Mouse (Mus musculus): ENCODE results near the gene Tmc6. TPM values are rescaled to one million over a fixed set of nuclear protein-coding genes. Genes with fewer than 3 reads are reported as not detected.

The Tmc6 gene
- polyA plus RNA-seq, 1 experiment from 2014 or later, result 16.5 TPM

DNA sequence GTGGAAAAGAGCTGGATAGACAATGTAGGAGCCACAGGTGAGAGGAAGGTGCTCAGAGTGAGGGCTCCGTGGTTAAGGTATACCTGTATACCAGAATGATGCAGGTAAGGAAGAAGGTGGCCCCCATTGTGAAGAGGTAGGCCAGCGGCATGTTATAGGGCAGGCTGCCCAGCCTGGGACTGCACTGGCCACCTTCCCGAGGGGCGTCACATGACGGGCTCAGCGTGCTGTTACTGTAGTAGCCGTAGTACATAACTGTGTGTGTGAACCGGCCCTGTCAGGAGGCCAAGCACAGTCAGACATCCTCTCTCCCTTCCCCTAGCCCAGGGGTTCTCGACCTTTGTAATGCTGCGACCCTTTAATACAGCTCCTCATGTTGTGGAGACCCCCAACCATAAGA is 7.1 kb downstream of the Tmc6 start:
- WGBS, result 91% methylated on average over 9 of the region's 10 CpGs
- no peak overlapping the region for H3K27ac ChIP-seq (replicated peaks; ENCODE audit: low read depth, low read length)
- peaks cover 13% of the 10 kb centered on the region for H3K4me1 ChIP-seq (ENCODE audit: control insufficient read depth, insufficient read depth, low read length)
- H3K4me2 ChIP-seq (ENCODE audit: low read depth, low read length), result no peak overlapping the region
- H3K9ac ChIP-seq (ENCODE audit: low read depth, low read length), result no peak overlapping the region
- H3K9me3 ChIP-seq (ENCODE audit: control insufficient read depth, low read length), result no peaks in the 10 kb centered on the region
- H3K27me3 ChIP-seq (replicated peaks; ENCODE audit: control insufficient read depth, insufficient read depth, low read length), result no peaks in the 10 kb centered on the region
- H3K36me3 ChIP-seq (ENCODE audit: control insufficient read depth, insufficient read depth, low read length), result peaks cover 19% of the 10 kb centered on the region; the same call in 1 of the 2 replicates
- ATAC-seq (ENCODE audit: low read depth) (no peak), DNase-seq (ENCODE audit: low spot score) (no peak)
- no peak overlapping the region for H3K4me3 ChIP-seq (ENCODE audit: low read depth, low read length)

DNA sequence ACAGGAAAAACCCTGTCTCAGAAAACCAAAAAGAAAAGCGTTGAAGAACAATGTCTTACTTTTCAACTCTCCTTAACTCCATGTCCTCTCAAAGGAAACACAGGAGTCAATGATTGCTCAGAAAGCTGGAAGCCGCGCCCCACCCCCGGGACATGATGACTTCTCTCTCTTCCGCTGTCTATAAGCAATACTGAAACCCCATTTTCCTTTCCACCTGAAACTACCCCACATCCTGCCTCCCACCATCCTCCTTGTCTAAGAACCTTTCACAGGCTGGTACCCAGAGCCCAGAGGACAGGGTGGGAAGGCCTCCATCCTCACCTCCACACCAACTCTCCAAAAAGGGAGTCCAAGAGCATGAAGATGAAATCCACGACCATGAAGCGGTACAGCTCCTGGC is 9.6 kb downstream of the Tmc6 start:
- Histone ChIP-seq H3K4me1 (ENCODE audit: control insufficient read depth, insufficient read depth, low read length) (no peaks in the 10 kb centered on the region), H3K36me3 (ENCODE audit: control insufficient read depth, insufficient read depth, low read length) (peaks cover 19% of the 10 kb centered on the region; the same call in 1 of the 2 replicates), H3K27ac (replicated peaks; ENCODE audit: low read depth, low read length) (no peak overlapping the region), H3K4me3 (ENCODE audit: low read depth, low read length) (no peak overlapping the region), H3K9ac (ENCODE audit: low read depth, low read length) (no peak overlapping the region), H3K4me2 (ENCODE audit: low read depth, low read length) (no peak overlapping the region), H3K9me3 (ENCODE audit: control insufficient read depth, low read length) (no peaks in the 10 kb centered on the region), H3K27me3 (replicated peaks; ENCODE audit: control insufficient read depth, insufficient read depth, low read length) (no peaks in the 10 kb centered on the region)
- ATAC-seq (ENCODE audit: low read depth), result no peak
- 91% methylated on average over 7 of the region's 7 CpGs for WGBS
- no peak for DNase-seq (ENCODE audit: low spot score)

DNA sequence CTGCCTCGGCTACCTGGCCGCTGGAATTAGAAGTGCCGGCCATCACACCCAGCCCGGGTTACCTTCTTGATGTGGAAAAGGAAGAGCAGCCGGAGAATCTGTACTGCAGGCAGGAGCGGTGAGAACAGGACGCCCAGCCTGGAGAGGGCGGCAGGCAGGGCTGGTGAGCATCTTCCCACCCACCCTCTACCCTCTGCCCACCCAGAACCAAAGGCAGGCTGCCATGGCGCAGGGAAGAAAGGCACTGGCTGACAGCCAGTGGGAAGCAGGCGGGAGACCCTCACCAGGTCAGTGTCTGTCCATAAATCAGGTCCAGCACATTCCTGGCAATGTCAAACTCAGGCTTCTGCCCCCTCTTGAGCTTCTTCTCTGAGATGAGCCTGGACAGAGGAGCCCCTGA is 11.6 kb downstream of the Tmc6 start:
- WGBS, result 88% methylated on average over 10 of the region's 10 CpGs

DNA sequence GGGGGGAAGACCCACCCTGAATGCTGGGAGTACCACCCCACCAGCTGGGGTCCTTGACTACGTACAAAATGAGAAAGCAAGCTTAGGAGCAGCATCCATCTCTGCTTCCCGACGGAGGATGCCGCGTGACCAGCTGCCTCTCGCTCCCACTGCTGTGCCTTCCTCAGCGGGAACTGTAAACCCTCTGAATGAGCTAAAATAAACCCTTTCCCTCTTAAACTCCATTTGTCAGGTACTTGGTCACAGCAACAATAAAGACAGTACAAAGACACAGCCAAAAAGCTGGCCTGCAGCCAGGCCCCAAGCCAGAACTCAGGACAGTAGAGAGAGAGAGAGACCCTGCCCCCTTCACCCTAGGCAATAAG is 12.3 kb downstream of the Tmc6 start:
- Histone ChIP-seq H3K9ac (ENCODE audit: low read depth, low read length) (no peak overlapping the region), H3K27me3 (replicated peaks; ENCODE audit: control insufficient read depth, insufficient read depth, low read length) (no peaks in the 10 kb centered on the region), H3K9me3 (ENCODE audit: control insufficient read depth, low read length) (no peaks in the 10 kb centered on the region), H3K36me3 (ENCODE audit: control insufficient read depth, insufficient read depth, low read length) (peaks cover 30% of the 10 kb centered on the region), H3K27ac (replicated peaks; ENCODE audit: low read depth, low read length) (no peak overlapping the region), H3K4me1 (ENCODE audit: control insufficient read depth, insufficient read depth, low read length) (no peaks in the 10 kb centered on the region), H3K4me2 (ENCODE audit: low read depth, low read length) (no peak overlapping the region), H3K4me3 (ENCODE audit: low read depth, low read length) (no peak overlapping the region)
- 89% methylated on average over 7 of the region's 7 CpGs for WGBS
- no peak for ATAC-seq (ENCODE audit: low read depth)
- DNase-seq (ENCODE audit: low spot score), result no peak

More for the DNA sequence above, 11.6 kb downstream of the Tmc6 start:
- no peaks in the 10 kb centered on the region for H3K9me3 ChIP-seq (ENCODE audit: control insufficient read depth, low read length)
- no peak for ATAC-seq (ENCODE audit: low read depth)
- H3K27ac ChIP-seq (replicated peaks; ENCODE audit: low read depth, low read length), result no peak overlapping the region
- no peak for DNase-seq (ENCODE audit: low spot score)
- H3K4me3 ChIP-seq (ENCODE audit: low read depth, low read length), result no peak overlapping the region
- no peaks in the 10 kb centered on the region for H3K27me3 ChIP-seq (replicated peaks; ENCODE audit: control insufficient read depth, insufficient read depth, low read length)
- H3K9ac ChIP-seq (ENCODE audit: low read depth, low read length), result no peak overlapping the region
- H3K4me1 ChIP-seq (ENCODE audit: control insufficient read depth, insufficient read depth, low read length), result no peaks in the 10 kb centered on the region
- H3K36me3 ChIP-seq (ENCODE audit: control insufficient read depth, insufficient read depth, low read length), result peaks cover 25% of the 10 kb centered on the region
- no peak overlapping the region for H3K4me2 ChIP-seq (ENCODE audit: low read depth, low read length)

DNA sequence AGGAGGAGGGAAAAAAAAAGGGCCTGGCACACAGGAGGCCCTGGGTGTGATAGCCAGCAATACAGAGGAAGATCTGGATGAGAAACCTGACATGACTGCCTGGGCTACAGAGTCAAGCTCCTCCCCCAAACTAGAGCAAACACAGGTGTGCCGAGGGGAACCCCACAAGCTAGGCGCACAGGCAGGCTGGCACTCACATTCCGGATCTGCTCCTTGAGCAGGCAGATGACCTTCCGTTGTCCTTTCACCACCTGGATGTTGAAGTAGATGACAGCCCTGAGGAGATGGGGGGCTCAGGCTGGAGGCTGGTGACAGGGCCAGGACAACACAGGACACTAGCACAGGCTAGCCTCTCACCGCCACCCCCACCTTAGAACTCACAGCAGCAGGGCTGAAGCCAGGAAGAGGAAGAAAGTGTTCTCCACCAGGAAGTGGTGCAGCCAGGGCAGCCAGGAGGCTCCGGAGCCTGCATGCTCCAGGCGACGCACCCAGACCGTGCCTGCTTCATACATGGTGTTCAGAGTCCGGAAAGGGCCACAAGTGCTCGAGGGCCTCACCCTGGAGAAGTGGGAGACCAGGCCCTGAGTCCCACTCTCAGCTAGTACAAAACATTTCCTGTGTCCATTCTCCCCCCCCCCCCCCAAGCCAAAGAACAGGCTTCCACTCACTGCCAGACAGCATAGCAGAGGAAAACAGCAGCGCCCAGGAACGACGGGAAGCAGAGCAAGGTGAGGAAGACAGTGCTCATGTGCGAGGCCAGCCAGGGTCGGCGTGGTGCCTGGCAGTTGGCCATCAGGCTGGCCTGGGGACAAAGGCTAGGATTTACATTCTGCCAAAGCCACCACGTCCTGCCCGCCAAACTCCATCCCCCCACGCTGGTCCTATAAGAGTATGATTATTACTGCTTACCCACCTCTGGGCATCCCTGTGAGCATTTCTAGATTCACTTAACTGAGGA is 13.0 kb downstream of the Tmc6 start:
- no peak for ATAC-seq (ENCODE audit: low read depth)
- Histone ChIP-seq H3K9ac (ENCODE audit: low read depth, low read length) (no peak overlapping the region), H3K27me3 (replicated peaks; ENCODE audit: control insufficient read depth, insufficient read depth, low read length) (no peaks in the 10 kb centered on the region), H3K27ac (replicated peaks; ENCODE audit: low read depth, low read length) (no peak overlapping the region), H3K4me1 (ENCODE audit: control insufficient read depth, insufficient read depth, low read length) (no peaks in the 10 kb centered on the region), H3K36me3 (ENCODE audit: control insufficient read depth, insufficient read depth, low read length) (peaks cover 36% of the 10 kb centered on the region), H3K4me2 (ENCODE audit: low read depth, low read length) (no peak overlapping the region), H3K9me3 (ENCODE audit: control insufficient read depth, low read length) (no peaks in the 10 kb centered on the region), H3K4me3 (ENCODE audit: low read depth, low read length) (no peak overlapping the region)
- whole genome bisulfite sequencing, result 77% methylated on average over 19 of the region's 20 CpGs
- DNase-seq (ENCODE audit: low spot score), result no peak

DNA sequence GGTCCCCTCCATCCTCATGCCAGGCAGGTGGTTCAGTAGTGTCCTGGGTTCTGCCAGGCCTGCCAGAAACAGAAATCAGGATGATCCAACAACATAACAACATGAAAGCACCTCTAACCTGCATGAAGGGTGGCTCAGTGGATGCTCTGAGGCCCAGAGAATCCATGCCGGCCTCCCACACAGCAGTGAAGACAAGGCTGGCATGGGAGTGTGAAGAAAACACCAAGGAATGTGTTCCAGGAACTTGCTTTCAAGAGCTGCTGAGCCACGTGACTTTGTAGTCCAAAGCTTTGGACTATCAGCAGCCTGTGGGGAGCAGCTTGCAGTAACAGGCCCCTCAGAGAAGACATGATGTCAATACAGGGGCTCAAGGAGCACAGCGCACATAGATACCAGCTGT is 15.7 kb downstream of the Tmc6 start:
- peaks cover 52% of the 10 kb centered on the region for H3K36me3 ChIP-seq (ENCODE audit: control insufficient read depth, insufficient read depth, low read length)
- H3K9ac ChIP-seq (ENCODE audit: low read depth, low read length), result no peak overlapping the region
- no peak overlapping the region for H3K4me2 ChIP-seq (ENCODE audit: low read depth, low read length)
- H3K27me3 ChIP-seq (replicated peaks; ENCODE audit: control insufficient read depth, insufficient read depth, low read length), result no peaks in the 10 kb centered on the region
- H3K27ac ChIP-seq (replicated peaks; ENCODE audit: low read depth, low read length), result no peak overlapping the region
- DNase-seq (ENCODE audit: low spot score) (no peak), ATAC-seq (ENCODE audit: low read depth) (no peak)
- H3K4me3 ChIP-seq (ENCODE audit: low read depth, low read length), result no peak overlapping the region
- H3K9me3 ChIP-seq (ENCODE audit: control insufficient read depth, low read length), result no peaks in the 10 kb centered on the region
- 88% methylated on average over 3 of the region's 3 CpGs for WGBS
- H3K4me1 ChIP-seq (ENCODE audit: control insufficient read depth, insufficient read depth, low read length), result no peaks in the 10 kb centered on the region

DNA sequence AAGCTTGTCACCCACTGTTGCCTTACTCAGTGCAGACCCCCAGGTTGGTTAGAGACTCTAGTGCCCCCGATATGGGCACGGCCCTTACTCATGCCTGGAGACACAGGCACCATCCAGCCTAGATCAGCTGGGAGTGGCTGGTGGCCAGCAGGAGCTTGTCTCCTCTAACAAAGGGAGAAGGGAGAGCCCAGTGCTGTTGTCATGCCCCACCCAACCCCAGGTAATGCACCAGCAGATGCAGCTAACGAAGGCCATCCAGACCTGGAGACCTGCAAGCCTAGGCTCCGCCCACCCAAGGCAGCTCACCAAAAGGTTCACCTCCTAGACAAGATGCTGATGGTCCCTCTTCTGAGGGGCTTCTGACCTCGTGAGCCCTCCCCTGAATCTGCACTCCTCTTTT is 16.6 kb downstream of the Tmc6 start:
- 80% methylated on average over 5 of the region's 5 CpGs for WGBS
- no peak for ATAC-seq (ENCODE audit: low read depth)
- Histone ChIP-seq H3K27ac (replicated peaks; ENCODE audit: low read depth, low read length) (no peak overlapping the region), H3K36me3 (ENCODE audit: control insufficient read depth, insufficient read depth, low read length) (peaks cover 60% of the 10 kb centered on the region), H3K4me3 (ENCODE audit: low read depth, low read length) (no peak overlapping the region), H3K4me2 (ENCODE audit: low read depth, low read length) (no peak overlapping the region), H3K9ac (ENCODE audit: low read depth, low read length) (no peak overlapping the region), H3K4me1 (ENCODE audit: control insufficient read depth, insufficient read depth, low read length) (no peaks in the 10 kb centered on the region), H3K9me3 (ENCODE audit: control insufficient read depth, low read length) (no peaks in the 10 kb centered on the region), H3K27me3 (replicated peaks; ENCODE audit: control insufficient read depth, insufficient read depth, low read length) (no peaks in the 10 kb centered on the region)
- no peak for DNase-seq (ENCODE audit: low spot score)

DNA sequence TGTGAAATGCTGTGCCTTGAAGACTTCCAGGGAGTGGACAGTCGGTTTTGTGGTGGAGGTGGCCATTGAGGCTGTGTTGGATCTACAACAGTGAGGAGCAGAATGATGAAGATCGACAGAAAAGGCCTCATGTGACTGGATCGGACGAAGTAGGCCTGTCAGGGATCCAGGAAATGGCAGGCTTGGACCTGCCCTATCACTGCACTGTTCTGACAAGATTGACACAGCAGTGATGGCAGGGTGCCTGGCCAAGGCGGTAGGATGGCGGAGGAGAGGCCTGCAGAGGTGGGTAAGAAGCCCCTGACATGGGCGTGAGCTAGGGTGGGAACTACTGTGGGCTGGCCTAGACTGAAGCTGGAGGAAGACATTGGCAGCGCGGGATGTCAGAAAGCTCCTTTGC is 17.7 kb downstream of the Tmc6 start:
- Histone ChIP-seq H3K27ac (replicated peaks; ENCODE audit: low read depth, low read length) (no peak overlapping the region), H3K4me3 (ENCODE audit: low read depth, low read length) (no peak overlapping the region), H3K27me3 (replicated peaks; ENCODE audit: control insufficient read depth, insufficient read depth, low read length) (no peaks in the 10 kb centered on the region), H3K4me1 (ENCODE audit: control insufficient read depth, insufficient read depth, low read length) (no peaks in the 10 kb centered on the region), H3K9ac (ENCODE audit: low read depth, low read length) (no peak overlapping the region), H3K36me3 (ENCODE audit: control insufficient read depth, insufficient read depth, low read length) (peaks cover 71% of the 10 kb centered on the region), H3K9me3 (ENCODE audit: control insufficient read depth, low read length) (no peaks in the 10 kb centered on the region), H3K4me2 (ENCODE audit: low read depth, low read length) (no peak overlapping the region)
- DNase-seq (ENCODE audit: low spot score) (no peak), ATAC-seq (ENCODE audit: low read depth) (no peak)
- 79% methylated on average over 9 of the region's 9 CpGs for WGBS

DNA sequence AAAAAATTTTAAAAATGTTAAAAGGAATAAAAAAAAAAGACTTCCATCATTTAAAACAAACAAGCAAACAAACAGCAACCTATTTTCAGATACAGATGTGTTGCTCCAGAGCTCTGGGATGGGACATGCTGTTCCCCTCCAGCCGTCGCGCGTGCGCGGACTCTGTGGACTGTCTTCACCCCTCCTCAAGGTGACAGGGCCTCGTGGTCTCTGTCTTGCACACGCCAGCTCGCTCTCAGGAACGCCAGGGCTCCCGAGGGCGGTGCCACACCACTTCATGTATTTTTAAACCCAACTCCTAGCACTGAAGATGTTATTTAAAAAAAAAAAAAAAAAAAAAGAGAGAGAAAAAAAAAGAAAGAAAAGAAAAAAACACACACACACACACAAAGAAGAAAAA is 19.8 kb downstream of the Tmc6 start:
- WGBS, result 82% methylated on average over 12 of the region's 12 CpGs
- peaks cover 92% of the 10 kb centered on the region for H3K36me3 ChIP-seq (ENCODE audit: control insufficient read depth, insufficient read depth, low read length)
- H3K27me3 ChIP-seq (replicated peaks; ENCODE audit: control insufficient read depth, insufficient read depth, low read length), result no peaks in the 10 kb centered on the region
- no peak for DNase-seq (ENCODE audit: low spot score)
- ATAC-seq (ENCODE audit: low read depth), result no peak
- no peaks in the 10 kb centered on the region for H3K4me1 ChIP-seq (ENCODE audit: control insufficient read depth, insufficient read depth, low read length)
- H3K9ac ChIP-seq (ENCODE audit: low read depth, low read length), result no peak overlapping the region
- H3K27ac ChIP-seq (replicated peaks; ENCODE audit: low read depth, low read length), result no peak overlapping the region
- no peaks in the 10 kb centered on the region for H3K9me3 ChIP-seq (ENCODE audit: control insufficient read depth, low read length)
- no peak overlapping the region for H3K4me2 ChIP-seq (ENCODE audit: low read depth, low read length)
- H3K4me3 ChIP-seq (ENCODE audit: low read depth, low read length), result no peak overlapping the region

Data from embryonic facial prominence, embryonic 14.5 days (tissue).